Mouse (Mus musculus) forebrain, embryonic 13.5 days (tissue): Measurements from ENCODE around the gene Rhbdf1. TPM values are rescaled to one million over a fixed set of nuclear protein-coding genes. Genes with fewer than 3 reads are reported as not detected.

ENCODE experiments used
- ATAC-seq: fragments of 200-750 bp; cut with Nextera tagmentation; 2 replicates; pipeline ENCODE4 v1.8.0; 2017
- H3K27ac ChIP-seq: fragments of 300-500 bp; sonication (generic); 2 replicates; pipeline ENCODE4 v1.5.1; 2015; ENCODE audit warnings: inconsistent platforms, mild to moderate bottlenecking, moderate library complexity
- H3K27me3 ChIP-seq: fragments of 300-500 bp; sonication (generic); 2 replicates; pipeline ENCODE4 v1.6.1; 2015; ENCODE audit warnings: mild to moderate bottlenecking, inconsistent platforms
- H3K36me3 ChIP-seq: fragments of 300-500 bp; sonication (generic); 2 replicates; pipeline ENCODE4 v1.6.1; 2015; ENCODE audit warnings: mild to moderate bottlenecking, inconsistent platforms; ENCODE audit not compliant: poor library complexity, severe bottlenecking
- H3K4me1 ChIP-seq: fragments of 300-500 bp; sonication (generic); 2 replicates; pipeline ENCODE4 v1.6.1; 2015; ENCODE audit warnings: inconsistent platforms
- H3K4me2 ChIP-seq: fragments of 300-500 bp; sonication (generic); 2 replicates; pipeline ENCODE4 v1.6.1; 2015; ENCODE audit warnings: inconsistent platforms, mild to moderate bottlenecking, moderate library complexity
- H3K4me3 ChIP-seq: fragments of 300-500 bp; sonication (generic); 2 replicates; pipeline ENCODE4 v1.5.1; 2015; ENCODE audit warnings: mild to moderate bottlenecking, inconsistent platforms
- H3K9ac ChIP-seq: fragments of 300-500 bp; sonication (generic); 2 replicates; pipeline ENCODE4 v1.6.1; 2015; ENCODE audit warnings: mild to moderate bottlenecking, inconsistent platforms
- H3K9me3 ChIP-seq: fragments of 300-500 bp; sonication (generic); replicated peaks from 2 replicates; pipeline ENCODE4 v1.6.1; 2016; ENCODE audit warnings: inconsistent platforms
- WGBS: fragments of 180-500 bp; shearing (Covaris S2); methylation state at CpG from one replicate; pipeline ENCODE4 v1.1.7; 2015; 5-methylcytosine and 5-hydroxymethylcytosine counted together
- polyA plus RNA-seq: library from polyadenylated mRNA; unstranded; fragments of >200 nt; fragmentation: Nextera tagmentation; extraction: Ambion mirVana; gene quantifications from 2 replicates; pipeline ENCODE4 v1.2.1, GENCODE M21; 2015

The Rhbdf1 gene
- polyA plus RNA-seq, 1 experiment from 2014 or later: 9.7 TPM

GRCm38 (mm10) chr11:32194086-32194485, 28.0 kb downstream of the Rhbdf1 start:
- WGBS: 86% methylated on average over 10 of the region's 10 CpGs
- H3K4me1 ChIP-seq: no peaks in the 10 kb centered on the region
- no peaks in the 10 kb centered on the region for H3K9me3 ChIP-seq
- no peaks in the 10 kb centered on the region for H3K27me3 ChIP-seq
- ATAC-seq: no peak
- H3K4me2 ChIP-seq: no peak overlapping the region
- H3K36me3 ChIP-seq: no peaks in the 10 kb centered on the region
- H3K9ac ChIP-seq: no peak overlapping the region
- H3K4me3 ChIP-seq: no peak overlapping the region
- no peak overlapping the region for H3K27ac ChIP-seq

GRCm38 (mm10) chr11:32193156-32193555, 28.9 kb downstream of the Rhbdf1 start:
- 96% methylated on average over 10 of the region's 10 CpGs for WGBS

DNA sequence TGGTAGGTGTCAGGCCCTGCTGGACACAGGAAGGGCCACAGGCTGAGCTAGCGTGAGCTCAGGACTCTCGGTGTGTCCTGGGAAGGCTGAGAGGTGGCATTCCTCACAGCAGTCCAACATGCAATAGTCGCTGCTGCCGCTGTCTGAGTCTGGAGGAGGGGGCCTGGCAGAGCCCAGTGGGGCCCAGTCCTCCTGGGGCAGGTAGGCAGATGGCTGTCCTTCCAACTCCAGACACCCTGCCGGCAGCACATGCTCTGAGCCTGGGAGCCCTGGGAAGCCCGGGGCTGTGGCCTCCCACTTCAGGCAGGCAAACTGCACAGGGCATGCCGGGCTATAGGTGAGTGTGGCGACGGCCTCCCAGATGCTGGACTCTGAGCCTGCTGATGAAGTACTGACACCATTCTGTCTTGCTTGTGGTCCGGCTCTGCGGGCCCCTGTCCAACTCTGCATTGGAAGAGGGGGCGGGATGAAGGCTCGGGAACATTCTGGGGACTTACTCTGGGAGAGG, 31.4 kb downstream of the Rhbdf1 start:
- Histone ChIP-seq H3K9ac (no peak overlapping the region), H3K9me3 (no peaks in the 10 kb centered on the region), H3K4me1 (no peaks in the 10 kb centered on the region), H3K4me3 (no peak overlapping the region), H3K27ac (no peak overlapping the region), H3K4me2 (no peak overlapping the region), H3K27me3 (no peaks in the 10 kb centered on the region), H3K36me3 (no peaks in the 10 kb centered on the region)
- WGBS: 77% methylated on average over 13 of the region's 13 CpGs
- no peak for ATAC-seq

More at GRCm38 (mm10) chr11:32193156-32193555, 28.9 kb downstream of the Rhbdf1 start:
- Histone ChIP-seq H3K4me2 (no peak overlapping the region), H3K9ac (no peak overlapping the region), H3K27ac (no peak overlapping the region), H3K4me3 (no peak overlapping the region), H3K27me3 (no peaks in the 10 kb centered on the region), H3K4me1 (no peaks in the 10 kb centered on the region), H3K36me3 (no peaks in the 10 kb centered on the region), H3K9me3 (no peaks in the 10 kb centered on the region)
- ATAC-seq: no peak

- no peaks in the 10 kb centered on the region for H3K4me1 ChIP-seq
- 78% methylated on average over 9 of the region's 9 CpGs for WGBS
- no peaks in the 10 kb centered on the region for H3K27me3 ChIP-seq
- H3K9me3 ChIP-seq: no peaks in the 10 kb centered on the region
- H3K4me3 ChIP-seq: no peak overlapping the region
- no peaks in the 10 kb centered on the region for H3K36me3 ChIP-seq
- no peak overlapping the region for H3K27ac ChIP-seq
- no peak for ATAC-seq
- no peak overlapping the region for H3K4me2 ChIP-seq
- no peak overlapping the region for H3K9ac ChIP-seq
These were observed 32.0 kb downstream of the Rhbdf1 start for GRCm38 (mm10) chr11:32190119-32190518.

DNA sequence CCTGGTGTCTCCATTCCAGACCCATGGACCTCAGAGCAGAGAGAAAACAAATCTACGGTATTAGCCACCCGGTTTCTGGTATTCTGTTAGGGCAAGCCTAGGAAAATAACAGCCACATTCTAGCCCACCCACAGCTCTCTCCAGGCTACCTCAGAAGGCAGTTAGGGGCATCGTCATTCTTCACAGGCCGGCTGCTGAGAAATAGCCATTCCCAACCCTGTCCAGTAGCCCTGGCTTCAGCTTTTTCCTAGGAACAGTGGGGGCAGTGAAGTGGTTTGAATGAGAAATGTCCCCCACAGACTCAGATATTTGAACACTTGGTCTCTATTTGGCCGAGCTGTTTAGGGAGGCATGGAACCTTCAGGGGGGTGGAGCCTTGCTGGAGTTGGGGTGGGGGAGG, 32.7 kb downstream of the Rhbdf1 start:
- Histone ChIP-seq H3K4me3 (no peak overlapping the region), H3K9me3 (no peaks in the 10 kb centered on the region), H3K27me3 (no peaks in the 10 kb centered on the region), H3K9ac (no peak overlapping the region), H3K4me1 (no peaks in the 10 kb centered on the region), H3K4me2 (no peak overlapping the region), H3K27ac (no peak overlapping the region), H3K36me3 (no peaks in the 10 kb centered on the region)
- WGBS: 73% methylated on average over 5 of the region's 5 CpGs
- no peak for ATAC-seq

GRCm38 (mm10) chr11:32188881-32189280, 33.2 kb downstream of the Rhbdf1 start:
- no peaks in the 10 kb centered on the region for H3K9me3 ChIP-seq
- no peaks in the 10 kb centered on the region for H3K4me1 ChIP-seq
- no peak overlapping the region for H3K4me2 ChIP-seq
- no peak overlapping the region for H3K27ac ChIP-seq
- WGBS: 88% methylated on average over 12 of the region's 12 CpGs
- no peak overlapping the region for H3K4me3 ChIP-seq
- no peak for ATAC-seq
- no peak overlapping the region for H3K9ac ChIP-seq
- no peaks in the 10 kb centered on the region for H3K36me3 ChIP-seq
- no peaks in the 10 kb centered on the region for H3K27me3 ChIP-seq

DNA sequence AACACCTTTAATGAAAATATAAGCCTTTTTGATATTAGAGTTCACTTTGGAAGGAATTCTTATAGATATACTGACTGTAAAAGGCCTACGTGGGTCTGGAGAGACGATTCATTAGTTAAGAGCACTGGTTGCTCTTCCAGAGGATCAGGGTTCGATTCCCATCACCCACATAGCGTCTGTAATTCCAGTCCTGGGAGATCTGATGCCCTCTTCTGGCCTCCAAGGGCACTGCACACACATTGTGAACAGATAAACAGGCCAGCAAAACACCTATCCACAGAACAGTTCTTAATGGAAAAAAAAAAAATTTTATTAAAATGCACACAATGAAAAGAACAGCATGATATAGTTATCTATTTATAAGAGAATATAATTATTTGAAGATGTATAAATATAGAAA, 34.8 kb downstream of the Rhbdf1 start:
- no peaks in the 10 kb centered on the region for H3K4me1 ChIP-seq
- no peak for ATAC-seq
- no peaks in the 10 kb centered on the region for H3K27me3 ChIP-seq
- no peak overlapping the region for H3K4me3 ChIP-seq
- H3K27ac ChIP-seq: no peak overlapping the region
- WGBS: 89% methylated on average over 4 of the region's 4 CpGs
- H3K9ac ChIP-seq: no peak overlapping the region
- no peaks in the 10 kb centered on the region for H3K36me3 ChIP-seq
- no peaks in the 10 kb centered on the region for H3K9me3 ChIP-seq
- H3K4me2 ChIP-seq: no peak overlapping the region

GRCm38 (mm10) chr11:32186031-32186430, 36.1 kb downstream of the Rhbdf1 start:
- H3K4me3 ChIP-seq: no peak overlapping the region
- no peak overlapping the region for H3K27ac ChIP-seq
- no peak for ATAC-seq
- H3K9me3 ChIP-seq: no peaks in the 10 kb centered on the region
- no peak overlapping the region for H3K9ac ChIP-seq
- H3K4me1 ChIP-seq: no peaks in the 10 kb centered on the region
- 0 out of 2 replicates have a peak, but pooled peaks cover 3% of the 10 kb centered on the region for H3K27me3 ChIP-seq
- WGBS: 84% methylated on average over 3 of the region's 3 CpGs
- H3K36me3 ChIP-seq: no peaks in the 10 kb centered on the region
- no peak overlapping the region for H3K4me2 ChIP-seq

GRCm38 (mm10) chr11:32184469-32184868, 37.6 kb downstream of the Rhbdf1 start:
- Histone ChIP-seq H3K4me1 (no peaks in the 10 kb centered on the region), H3K9me3 (no peaks in the 10 kb centered on the region), H3K4me3 (no peak overlapping the region), H3K4me2 (no peak overlapping the region), H3K27ac (no peak overlapping the region), H3K27me3 (0 out of 2 replicates have a peak, but pooled peaks cover 3% of the 10 kb centered on the region), H3K36me3 (no peaks in the 10 kb centered on the region), H3K9ac (no peak overlapping the region)
- 91% methylated on average over 8 of the region's 8 CpGs for WGBS
- no peak for ATAC-seq

GRCm38 (mm10) chr11:32181973-32182868, 39.9 kb downstream of the Rhbdf1 start:
- Histone ChIP-seq H3K9ac (no peak overlapping the region), H3K27ac (no peak overlapping the region), H3K36me3 (no peaks in the 10 kb centered on the region), H3K27me3 (0 out of 2 replicates have a peak, but pooled peaks cover 3% of the 10 kb centered on the region), H3K4me2 (no peak overlapping the region), H3K9me3 (no peaks in the 10 kb centered on the region), H3K4me3 (no peak overlapping the region), H3K4me1 (no peaks in the 10 kb centered on the region)
- WGBS: 51% methylated on average over 23 of the region's 25 CpGs
- peak; percentile 83 for ATAC-seq

DNA sequence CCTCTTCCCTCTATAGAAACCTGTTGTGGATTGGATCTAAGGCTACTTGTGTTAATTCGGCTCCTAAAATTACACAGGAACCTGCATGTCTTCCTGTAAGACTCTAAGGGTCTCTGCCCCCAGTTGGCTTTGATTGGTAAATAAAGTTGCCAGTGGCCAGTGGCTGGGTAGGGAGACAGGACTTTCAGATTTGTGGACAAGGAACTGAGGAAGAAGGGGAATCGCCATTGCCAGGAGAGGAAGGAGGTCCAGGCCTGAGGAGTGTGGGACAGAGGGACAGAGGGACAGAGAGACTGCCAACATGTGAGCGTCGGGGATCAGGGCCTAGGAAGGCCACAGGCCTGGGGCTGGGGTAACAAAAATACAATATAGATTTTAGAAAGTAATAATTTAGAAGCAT, 40.9 kb downstream of the Rhbdf1 start:
- Histone ChIP-seq H3K4me1 (no peaks in the 10 kb centered on the region), H3K27me3 (0 out of 2 replicates have a peak, but pooled peaks cover 3% of the 10 kb centered on the region), H3K9ac (no peak overlapping the region), H3K27ac (no peak overlapping the region), H3K9me3 (no peaks in the 10 kb centered on the region), H3K36me3 (no peaks in the 10 kb centered on the region), H3K4me2 (no peak overlapping the region), H3K4me3 (no peak overlapping the region)
- ATAC-seq: no peak
- WGBS: 86% methylated on average over 4 of the region's 4 CpGs

- Histone ChIP-seq H3K4me1 (no peaks in the 10 kb centered on the region), H3K9ac (no peak overlapping the region), H3K4me3 (no peak overlapping the region), H3K9me3 (no peaks in the 10 kb centered on the region), H3K27ac (no peak overlapping the region), H3K4me2 (no peak overlapping the region), H3K36me3 (no peaks in the 10 kb centered on the region), H3K27me3 (0 out of 2 replicates have a peak, but pooled peaks cover 3% of the 10 kb centered on the region)
- 83% methylated on average over 1 of the region's 1 CpGs for WGBS
- no peak for ATAC-seq
These were observed 43.6 kb downstream of the Rhbdf1 start for GRCm38 (mm10) chr11:32178506-32178905.
